Mouse (Mus musculus) mouse embryonic stem cell (cell line): ENCODE data around the gene Htr3a.

ENCODE experiments used
- in situ Hi-C, 2 experiments: fragments of 300-500 bp; cut with MboI; formaldehyde crosslinking; loops; 1 replicate in 1 of 2; 3 replicates in 1 of 2; pipeline ENCODE4 v1.14.3; 2019 to 2020; ENCODE audit warnings: low sequenced_read_pairs in 2 of 2, low pct_unique_long_range_greater_than_20kb in 1 of 2, mixed read lengths in 1 of 2; ENCODE audit not compliant: unreplicated experiment in 1 of 2

Htr3a gene

GRCm38 (mm10) chr9:48859828-48860525 lies 50.9 kb downstream of the Htr3a start:
- in situ Hi-C loops = loop anchor here (5.0 to 25.0 kb wide), 2 partner anchors 198 to 203 kb away; no protein-coding TSS in a partner anchor

DNA sequence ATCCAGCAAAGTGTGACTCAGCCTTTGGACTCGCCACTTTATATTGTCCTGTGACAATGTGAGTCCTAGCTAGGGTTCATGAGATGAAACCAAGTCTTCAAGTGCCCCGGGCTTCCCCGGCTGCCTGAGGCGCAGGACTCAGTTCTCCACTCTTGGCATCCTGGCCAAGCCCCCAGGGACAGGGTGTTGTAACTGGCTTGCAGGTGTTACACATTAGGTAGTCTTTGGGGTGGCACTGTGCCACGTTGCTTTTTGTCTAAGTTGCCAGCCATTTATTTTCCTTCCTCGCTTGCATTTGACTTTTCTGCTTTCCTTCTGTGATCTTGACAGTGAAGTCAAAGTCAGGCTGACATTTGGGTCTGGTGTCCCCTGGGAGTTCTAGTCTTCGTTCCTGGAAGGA lies 53.0 kb downstream of the Htr3a start:
- in situ Hi-C loops = loop anchor here (5.0 to 25.0 kb wide), 2 partner anchors 196 to 201 kb away; no protein-coding TSS in a partner anchor

- in situ Hi-C loops = loop anchor here (5.0 to 25.0 kb wide), 2 partner anchors 194 to 199 kb away; no protein-coding TSS in a partner anchor
These were observed 54.7 kb downstream of the Htr3a start for GRCm38 (mm10) chr9:48856240-48856639.

- in situ Hi-C loops = no loop called here
These were observed 61.4 kb downstream of the Htr3a start for GRCm38 (mm10) chr9:48849531-48849930.
